Mouse (Mus musculus): ENCODE measurements at regions not wholly inside any gene's neighbourhood (a gene's known extent, or its start where the extent isn't known, plus 50 kb on each side); places are given as distances from the start of the nearest gene placed in this dataset.

- Histone ChIP-seq H3K36me3 (ENCODE audit: control insufficient read depth, insufficient read depth, low read length) (no peaks in the 10 kb centered on the region), H3K4me2 (ENCODE audit: low read length) (no peak overlapping the region), H3K9me3 (ENCODE audit: control insufficient read depth, low read length) (no peaks in the 10 kb centered on the region), H3K27ac (replicated peaks; ENCODE audit: low read depth, low read length) (no peak overlapping the region), H3K4me1 (ENCODE audit: control insufficient read depth, insufficient read depth, low read length) (no peaks in the 10 kb centered on the region), H3K4me3 (replicated peaks; ENCODE audit: low read depth, low read length) (no peak overlapping the region), H3K27me3 (ENCODE audit: control insufficient read depth, insufficient read depth, low read length) (no peaks in the 10 kb centered on the region), H3K9ac (replicated peaks; ENCODE audit: low read length) (no peak overlapping the region)
- ATAC-seq (ENCODE audit: low FRiP score, low TSS enrichment) (no peak), DNase-seq (no peak)
- 95% methylated on average over 1 of the region's 1 CpGs for WGBS
These were observed 359.8 kb upstream of the Epha7 start for GRCm38 (mm10) chr4:28453111-28453510.

DNA sequence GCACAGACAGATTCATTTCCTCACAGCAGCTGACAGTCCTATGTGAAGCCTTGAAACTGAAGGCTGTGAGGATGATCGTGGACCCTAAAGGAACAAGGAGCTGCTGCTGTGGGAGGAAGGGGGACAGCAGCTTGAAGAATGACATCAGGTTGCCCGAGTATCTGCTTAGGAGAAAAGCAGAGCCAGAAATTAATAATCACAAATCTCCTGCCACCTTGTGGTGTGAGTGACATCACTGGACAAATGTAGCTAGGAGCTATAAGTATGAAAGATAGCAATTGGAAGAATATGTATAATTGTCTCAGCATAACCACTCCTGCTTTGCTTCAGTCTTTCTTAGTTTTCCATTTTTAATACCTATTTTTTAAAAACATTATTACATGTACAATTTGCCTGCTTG lies 356.6 kb upstream of the Epha7 start:
- H3K36me3 ChIP-seq (ENCODE audit: control insufficient read depth, insufficient read depth, low read length) = no peaks in the 10 kb centered on the region
- 45% methylated on average over 2 of the region's 2 CpGs for WGBS
- H3K4me3 ChIP-seq (replicated peaks; ENCODE audit: low read depth, low read length) = no peak overlapping the region
- no peaks in the 10 kb centered on the region for H3K4me1 ChIP-seq (ENCODE audit: control insufficient read depth, insufficient read depth, low read length)
- ATAC-seq (ENCODE audit: low FRiP score, low TSS enrichment) (no peak), DNase-seq (peak; percentile 68)
- H3K27ac ChIP-seq (replicated peaks; ENCODE audit: low read depth, low read length) = no peak overlapping the region
- H3K9ac ChIP-seq (replicated peaks; ENCODE audit: low read length) = no peak overlapping the region
- H3K27me3 ChIP-seq (ENCODE audit: control insufficient read depth, insufficient read depth, low read length) = no peaks in the 10 kb centered on the region
- no peak overlapping the region for H3K4me2 ChIP-seq (ENCODE audit: low read length)
- no peaks in the 10 kb centered on the region for H3K9me3 ChIP-seq (ENCODE audit: control insufficient read depth, low read length)

All from midbrain, embryonic 14.5 days (tissue).